Mouse (Mus musculus) adrenal gland, adult (tissue): ENCODE measurements around the gene Inpp5a.

Source experiments
- DNase-seq, 2 experiments: peaks; one replicate each; pipeline ENCODE4 v3.0.0; 2022 to 2023; ENCODE audit warnings: low spot score in 1 of 2; ENCODE audit not compliant: inconsistent age in 2 of 2

The Inpp5a gene

GRCm38 (mm10) chr7:139615767-139616766 lies 227.2 kb downstream of the Inpp5a start:
- DNase-seq = peak; percentile 41 to 86

GRCm38 (mm10) chr7:139622568-139622967 lies 233.7 kb downstream of the Inpp5a start:
- DNase-seq = no peak

GRCm38 (mm10) chr7:139625156-139625555 lies 236.2 kb downstream of the Inpp5a start:
- no peak for DNase-seq
